Mouse (Mus musculus) liver, postnatal 0 days (tissue): ENCODE measurements around the gene Fam169b. TPM values are rescaled to one million over a fixed set of nuclear protein-coding genes. Genes with fewer than 3 reads are reported as not detected.

Experiments used
- ATAC-seq: fragments of 200-750 bp; cut with Nextera tagmentation; 2 replicates; pipeline ENCODE4 v1.8.0; 2017; ENCODE audit warnings: mild to moderate bottlenecking, moderate library complexity
- DNase-seq: peaks from one replicate; pipeline ENCODE4 v3.0.0-alpha.2; 2016
- H3K27ac ChIP-seq: fragments of 300-500 bp; sonication (generic); 2 replicates; pipeline ENCODE4 v1.5.1; 2014; ENCODE audit warnings: antibody characterized with exemption, moderate library complexity, mild to moderate bottlenecking, low read depth
- H3K27me3 ChIP-seq: fragments of 300-500 bp; sonication (generic); 2 replicates; pipeline ENCODE4 v1.6.1; 2014; ENCODE audit warnings: low read length, control low read depth, mixed read lengths; ENCODE audit not compliant: insufficient read depth
- H3K36me3 ChIP-seq: fragments of 300-500 bp; sonication (generic); replicated peaks from 2 replicates; pipeline ENCODE4 v1.6.1; 2014; ENCODE audit warnings: mild to moderate bottlenecking, control low read depth, low read length, moderate library complexity, mixed read lengths; ENCODE audit not compliant: insufficient read depth
- H3K4me1 ChIP-seq: fragments of 300-500 bp; sonication (generic); 2 replicates; pipeline ENCODE4 v1.6.1; 2014; ENCODE audit warnings: antibody characterized with exemption, mild to moderate bottlenecking, control low read depth; ENCODE audit not compliant: insufficient read depth
- H3K4me2 ChIP-seq: fragments of 300-500 bp; sonication (generic); 2 replicates; pipeline ENCODE4 v1.6.1; 2014; ENCODE audit warnings: low read depth, mild to moderate bottlenecking, low read length, moderate library complexity, mixed read lengths
- H3K4me3 ChIP-seq: fragments of 300-500 bp; sonication (generic); 2 replicates; pipeline ENCODE4 v1.5.1; 2014; ENCODE audit warnings: low read depth, low read length
- H3K9ac ChIP-seq: fragments of 300-500 bp; sonication (generic); replicated peaks from 2 replicates; pipeline ENCODE4 v1.6.1; 2014; ENCODE audit warnings: mild to moderate bottlenecking, moderate library complexity
- H3K9me3 ChIP-seq: fragments of 300-500 bp; sonication (generic); 2 replicates; pipeline ENCODE4 v1.6.1; 2016; ENCODE audit warnings: mild to moderate bottlenecking, control low read depth, low read length, mixed read lengths
- CTCF ChIP-seq: sonication (generic); IDR thresholded peaks from 2 replicates; pipeline ENCODE4 v1.5.1; 2016; ENCODE audit warnings: antibody characterized with exemption, low read depth
- EP300 ChIP-seq: IDR thresholded peaks from 2 replicates; pipeline ENCODE4 v1.6.1; 2016; ENCODE audit warnings: antibody characterized with exemption, low read depth, mild to moderate bottlenecking
- WGBS: fragments of 180-500 bp; shearing (Covaris S2); extraction: QIAGEN DNeasy Blood & Tissue Kit; methylation state at CpG from one replicate; pipeline ENCODE4 v1.1.7; 2014; ENCODE audit not compliant: insufficient replicate concordance; 5-methylcytosine and 5-hydroxymethylcytosine counted together
- polyA plus RNA-seq: library from polyadenylated mRNA; unstranded; fragments of >200 nt; fragmentation: Nextera tagmentation; extraction: Ambion mirVana; gene quantifications from 2 replicates; pipeline ENCODE4 v1.2.1, GENCODE M21; 2015

Fam169b gene
- polyA plus RNA-seq, 1 experiment from 2014 or later, result 4.5 TPM

- DNase-seq, result peak; percentile 59
- TF ChIP-seq CTCF (no peak), EP300 (no peak)
- H3K4me1 ChIP-seq, result no peaks in the 10 kb centered on the region
- H3K36me3 ChIP-seq, result no peaks in the 10 kb centered on the region
- no peaks in the 10 kb centered on the region for H3K9me3 ChIP-seq
- no peak overlapping the region for H3K9ac ChIP-seq
- no peak overlapping the region for H3K27ac ChIP-seq
- no peak overlapping the region for H3K4me3 ChIP-seq
- no peak overlapping the region for H3K4me2 ChIP-seq
- 44% methylated on average over 9 of the region's 9 CpGs for WGBS
- ATAC-seq, result no peak
- 0 out of 2 replicates have a peak, but pooled peaks cover 3% of the 10 kb centered on the region for H3K27me3 ChIP-seq
These were observed 108.5 kb downstream of the Fam169b start for GRCm38 (mm10) chr7:68382187-68382586.

- H3K36me3 ChIP-seq, result no peaks in the 10 kb centered on the region
- no peaks in the 10 kb centered on the region for H3K27me3 ChIP-seq
- no peaks in the 10 kb centered on the region for H3K9me3 ChIP-seq
- TF ChIP-seq CTCF (no peak), EP300 (no peak)
- H3K4me2 ChIP-seq, result no peak overlapping the region
- H3K9ac ChIP-seq, result no peak overlapping the region
- 58% methylated on average over 3 of the region's 3 CpGs for WGBS
- no peak overlapping the region for H3K4me3 ChIP-seq
- DNase-seq (no peak), ATAC-seq (no peak)
- no peaks in the 10 kb centered on the region for H3K4me1 ChIP-seq
- H3K27ac ChIP-seq, result no peak overlapping the region
These were observed 113.1 kb downstream of the Fam169b start for GRCm38 (mm10) chr7:68386767-68387166.

GRCm38 (mm10) chr7:68395707-68396333, 122.2 kb downstream of the Fam169b start:
- TF ChIP-seq EP300 (no peak), CTCF (no peak)
- no peak for ATAC-seq
- H3K4me3 ChIP-seq, result no peak overlapping the region
- 74% methylated on average over 6 of the region's 6 CpGs for WGBS
- no peak overlapping the region for H3K4me2 ChIP-seq
- H3K9ac ChIP-seq, result no peak overlapping the region
- H3K27me3 ChIP-seq, result no peaks in the 10 kb centered on the region
- H3K36me3 ChIP-seq, result no peaks in the 10 kb centered on the region
- no peaks in the 10 kb centered on the region for H3K9me3 ChIP-seq
- H3K4me1 ChIP-seq, result no peaks in the 10 kb centered on the region
- no peak for DNase-seq
- no peak overlapping the region for H3K27ac ChIP-seq

- Histone ChIP-seq H3K4me1 (no peaks in the 10 kb centered on the region), H3K27me3 (no peaks in the 10 kb centered on the region), H3K4me3 (no peak overlapping the region), H3K36me3 (no peaks in the 10 kb centered on the region), H3K4me2 (no peak overlapping the region), H3K9ac (no peak overlapping the region), H3K27ac (no peak overlapping the region), H3K9me3 (no peaks in the 10 kb centered on the region)
- DNase-seq, result no peak
- ATAC-seq, result no peak
- TF ChIP-seq CTCF, result no peak
- no peak for TF ChIP-seq EP300
- 79% methylated on average over 7 of the region's 7 CpGs for WGBS
These were observed 126.9 kb downstream of the Fam169b start for GRCm38 (mm10) chr7:68400516-68400915.

GRCm38 (mm10) chr7:68408611-68409010, 135.0 kb downstream of the Fam169b start:
- TF ChIP-seq EP300 (no peak), CTCF (no peak)
- WGBS, result 68% methylated on average over 5 of the region's 5 CpGs
- Histone ChIP-seq H3K27ac (no peak overlapping the region), H3K9ac (no peak overlapping the region), H3K4me2 (no peak overlapping the region), H3K4me3 (no peak overlapping the region), H3K36me3 (no peaks in the 10 kb centered on the region), H3K4me1 (no peaks in the 10 kb centered on the region), H3K27me3 (0 out of 2 replicates have a peak, but pooled peaks cover 2% of the 10 kb centered on the region), H3K9me3 (no peaks in the 10 kb centered on the region)
- no peak for DNase-seq
- no peak for ATAC-seq

Other genes with a start within 250 kb of the Fam169b start
- gene Pgpep1l, start 9.6 kb upstream of the Fam169b start, polyA plus RNA-seq, result not detected in 2 replicates